Mouse (Mus musculus) CH12.LX (cell line): ENCODE measurements around the gene Oxct1. TPM values are rescaled to one million over a fixed set of nuclear protein-coding genes. Genes with fewer than 3 reads are reported as not detected.

Experiments used
- DNase-seq: peaks from one replicate; pipeline ENCODE4 v3.0.0-alpha.2; 2013; ENCODE audit errors: extremely low read depth
- H3K27ac ChIP-seq: 2 replicates; pipeline ENCODE4 v1.5.1; 2012; ENCODE audit warnings: low read depth, mild to moderate bottlenecking, control low read depth, moderate library complexity; ENCODE audit not compliant: insufficient read depth
- H3K27me3 ChIP-seq: replicated peaks from 2 replicates; pipeline ENCODE3; 2012; ENCODE audit warnings: inconsistent platforms
- H3K36me3 ChIP-seq, 2 experiments: replicated peaks in 1 of 2; 2 replicates each; pipeline versions ENCODE3 to v1.6.1; 2012; ENCODE audit warnings: inconsistent platforms in 1 of 2, low read length in 1 of 2, mild to moderate bottlenecking in 1 of 2, mixed read lengths in 1 of 2, moderate library complexity in 1 of 2; ENCODE audit not compliant: control insufficient read depth in 1 of 2, insufficient read depth in 1 of 2
- H3K4me1 ChIP-seq, 2 experiments: 2 replicates each; pipeline ENCODE4 v1.6.1; 2012; ENCODE audit warnings: inconsistent platforms in 1 of 2, moderate library complexity in 1 of 2; ENCODE audit not compliant: insufficient read depth in 2 of 2, control insufficient read depth in 1 of 2
- H3K4me2 ChIP-seq: 2 replicates; pipeline ENCODE4 v1.6.1; 2012; ENCODE audit warnings: low read depth, mild to moderate bottlenecking, control low read depth; ENCODE audit not compliant: poor library complexity, insufficient read depth, severe bottlenecking
- H3K4me3 ChIP-seq, 3 experiments: fragments of 150-350 bp in 1 of 3; sonication (generic) in 1 of 3; replicated peaks in 1 of 3; 2 replicates each; pipeline versions ENCODE3 to v1.5.1; 2011 to 2012; ENCODE audit warnings: low read depth in 2 of 3, low read length in 2 of 3, mild to moderate bottlenecking in 2 of 3, moderate library complexity in 2 of 3, control low read depth in 1 of 3, improper control_type of control experiment in 1 of 3, inconsistent platforms in 1 of 3, mixed read lengths in 1 of 3; ENCODE audit not compliant: poor library complexity in 1 of 3
- H3K79me2 ChIP-seq: replicated peaks from 2 replicates; pipeline ENCODE4 v1.6.1; 2012; ENCODE audit warnings: mild to moderate bottlenecking, moderate library complexity; ENCODE audit not compliant: control insufficient read depth, poor library complexity, insufficient read depth, severe bottlenecking; ENCODE audit errors: extremely low read depth
- H3K9ac ChIP-seq: 2 replicates; pipeline ENCODE4 v1.6.1; 2012; ENCODE audit warnings: low read depth, mild to moderate bottlenecking, control low read depth, moderate library complexity; ENCODE audit not compliant: insufficient read depth
- H3K9me3 ChIP-seq: replicated peaks from 2 replicates; pipeline ENCODE3; 2012; ENCODE audit warnings: low read length, inconsistent platforms, mixed read lengths
- BHLHE40 ChIP-seq: IDR thresholded peaks from 2 replicates; pipeline ENCODE4 v1.6.1; 2011; ENCODE audit warnings: mild to moderate bottlenecking, low read depth, low read length, improper control_type of control experiment
- CTCF ChIP-seq, 2 experiments: IDR thresholded peaks in 1 of 2; conservative IDR thresholded peaks in 1 of 2; 2 replicates each; pipeline ENCODE4 v1.5.1; 2011 to 2012; ENCODE audit warnings: low read depth in 2 of 2, low read length in 2 of 2, improper control_type of control experiment in 1 of 2, inconsistent platforms in 1 of 2, mild to moderate bottlenecking in 1 of 2, moderate library complexity in 1 of 2
- ELF1 ChIP-seq: IDR thresholded peaks from 2 replicates; pipeline ENCODE4 v1.6.1; 2014; ENCODE audit warnings: low read depth, mild to moderate bottlenecking, inconsistent platforms, low read length, improper control_type of control experiment
- GABPA ChIP-seq: IDR thresholded peaks from 2 replicates; pipeline ENCODE4 v1.6.1; 2012; ENCODE audit warnings: low read depth, low read length, improper control_type of control experiment, inconsistent platforms; ENCODE audit not compliant: insufficient replicate concordance
- HCFC1 ChIP-seq: IDR thresholded peaks from 2 replicates; pipeline ENCODE4 v1.6.1; 2012; ENCODE audit warnings: low read depth, mild to moderate bottlenecking, inconsistent platforms, low read length, improper control_type of control experiment
- IRF4 ChIP-seq: IDR thresholded peaks from 2 replicates; pipeline ENCODE4 v1.6.1; 2014; ENCODE audit warnings: low read depth, mild to moderate bottlenecking, inconsistent platforms, low read length, improper control_type of control experiment
- JUN ChIP-seq: IDR thresholded peaks from 2 replicates; pipeline ENCODE4 v1.6.1; 2011; ENCODE audit warnings: low read depth, mild to moderate bottlenecking, low read length, improper control_type of control experiment, moderate library complexity; ENCODE audit not compliant: insufficient read depth
- JUND ChIP-seq: conservative IDR thresholded peaks from 2 replicates; pipeline ENCODE4 v1.6.1; 2011; ENCODE audit warnings: low read depth, low read length, improper control_type of control experiment
- KAT2A ChIP-seq: IDR thresholded peaks from 2 replicates; pipeline ENCODE4 v1.6.1; 2012; ENCODE audit warnings: low read length, improper control_type of control experiment, inconsistent platforms; ENCODE audit not compliant: insufficient replicate concordance
- MAX ChIP-seq: IDR thresholded peaks from 2 replicates; pipeline ENCODE4 v1.6.1; 2011; ENCODE audit warnings: low read length, improper control_type of control experiment
- NELFE ChIP-seq: IDR thresholded peaks from 2 replicates; pipeline ENCODE4 v1.6.1; 2011; ENCODE audit warnings: low read depth, low read length, improper control_type of control experiment
- NRF1 ChIP-seq: IDR thresholded peaks from 2 replicates; pipeline ENCODE4 v1.6.1; 2014; ENCODE audit warnings: low read depth, mild to moderate bottlenecking, inconsistent platforms, low read length, improper control_type of control experiment, moderate library complexity
- PAX5 ChIP-seq: IDR thresholded peaks from 2 replicates; pipeline ENCODE4 v1.6.1; 2012; ENCODE audit warnings: low read length, inconsistent platforms, mixed read lengths
- POLR2A ChIP-seq: IDR thresholded peaks from 2 replicates; pipeline ENCODE4 v1.6.1; 2011; ENCODE audit warnings: low read depth, mild to moderate bottlenecking, improper control_type of control experiment, low read length
- SIN3A ChIP-seq: IDR thresholded peaks from 2 replicates; pipeline ENCODE4 v1.6.1; 2012; ENCODE audit warnings: low read length, improper control_type of control experiment, inconsistent platforms
- TBP ChIP-seq: conservative IDR thresholded peaks from 2 replicates; pipeline ENCODE4 v1.6.1; 2011; ENCODE audit warnings: low read depth, low read length, improper control_type of control experiment
- TCF12 ChIP-seq: IDR thresholded peaks from 2 replicates; pipeline ENCODE4 v1.6.1; 2014; ENCODE audit warnings: low read depth, mild to moderate bottlenecking, inconsistent platforms, low read length, improper control_type of control experiment
- UBTF ChIP-seq: IDR thresholded peaks from 2 replicates; pipeline ENCODE4 v1.6.1; 2012; ENCODE audit warnings: low read depth, mild to moderate bottlenecking, inconsistent platforms, low read length, improper control_type of control experiment, moderate library complexity
- ZC3H11A ChIP-seq: IDR thresholded peaks from 2 replicates; pipeline ENCODE4 v1.6.1; 2012; ENCODE audit warnings: low read depth, mild to moderate bottlenecking, inconsistent platforms, low read length, improper control_type of control experiment
- ZMIZ1 ChIP-seq: IDR thresholded peaks from 2 replicates; pipeline ENCODE4 v1.6.1; 2012; ENCODE audit warnings: low read depth, mild to moderate bottlenecking, inconsistent platforms, low read length, improper control_type of control experiment
- dilution Hi-C: fragments of 300-500 bp; cut with MboI; formaldehyde crosslinking; loops from 2 replicates; pipeline ENCODE4 v1.14.3; 2020; ENCODE audit warnings: low sequenced_read_pairs; ENCODE audit not compliant: extremely low pct_unique_long_range_greater_than_20kb, extremely low pct_ligation_motif_present
- in situ Hi-C: fragments of 300-500 bp; cut with MboI; formaldehyde crosslinking; loops from 3 replicates; pipeline ENCODE4 v1.14.3; 2019; ENCODE audit warnings: low sequenced_read_pairs, low pct_ligation_motif_present, low pct_unique_long_range_greater_than_20kb, mixed read lengths
- polyA plus RNA-seq: library from polyadenylated mRNA; unstranded; fragments of >175 nt; gene quantifications from 2 replicates; pipeline ENCODE4 v1.2.1, GENCODE M21; 2012; ENCODE audit warnings: low read depth; ENCODE audit not compliant: insufficient read length
- total RNA-seq, 2 experiments: library from RNA; depleted of rRNA; stranded (reverse); fragments of 300-350 nt in 1 of 2; fragments of >200 nt in 1 of 2; gene quantifications; 2 replicates each; pipeline ENCODE4 v1.2.3; 2012 to 2014

Oxct1 gene
- total and polyA plus RNA-seq, 3 experiments, result 101 to 127 (median 105) TPM

- peaks cover 5 to 27% of the 10 kb centered on the region in 2 experiments; a peak in 3 of 4 replicates for H3K4me1 ChIP-seq
- peak overlapping the region; percentile 90; the same call in 1 of the 2 replicates for H3K4me2 ChIP-seq
- no peaks in the 10 kb centered on the region for H3K9me3 ChIP-seq
- H3K36me3 ChIP-seq, result peaks cover 0 to 19% of the 10 kb centered on the region in 2 experiments
- H3K4me3 ChIP-seq, result peak overlapping the region in 1 of 3 experiments; percentile 10
- TF ChIP-seq CTCF (conservative IDR thresholded peaks at IDR 0.05 in 1 of 2, IDR thresholded peaks at IDR 0.05 in 1 of 2; ENCODE audit: low read depth in 2 of 2, low read length in 2 of 2) (peak in 1 of 2 experiments; percentile 57; a peak in 2 of 4 replicates), JUN (no peak)
- H3K27ac ChIP-seq, result no peak overlapping the region
- in situ Hi-C loops, result no loop called here
- dilution Hi-C loops, result no loop called here
- no peak overlapping the region; the same call in 1 of the 2 replicates for H3K9ac ChIP-seq
- no peaks in the 10 kb centered on the region for H3K27me3 ChIP-seq
- no peak for DNase-seq
- no peaks in the 10 kb centered on the region for H3K79me2 ChIP-seq
Measured at GRCm38 (mm10) chr15:3978279-3978678, 47.9 kb upstream of the Oxct1 start.

- Histone ChIP-seq H3K4me3 (peak within 1 kb of the TSS; percentile 69 to 78 (median 75)), H3K9me3 (no peaks in the 10 kb centered on the region), H3K4me1 (peaks cover 5 to 34% of the 10 kb centered on the region in 2 experiments; a peak in 3 of 4 replicates), H3K27ac (peak within 1 kb of the TSS; percentile 84), H3K27me3 (no peaks in the 10 kb centered on the region), H3K9ac (peak within 1 kb of the TSS; percentile 86), H3K79me2 (no peaks in the 10 kb centered on the region), H3K36me3 (peaks cover 3 to 21% of the 10 kb centered on the region in 2 experiments), H3K4me2 (peak within 1 kb of the TSS; percentile 90)
- in situ Hi-C loops, result no loop called here
- DNase-seq, result peak; percentile 77
- TF ChIP-seq HCFC1 (peak; percentile 29; the same call in 1 of the 2 replicates), PAX5 (no peak), TBP (0 out of 2 replicates have a peak, but pooled peaks have one; percentile 43), NRF1 (peak; percentile 4; the same call in 1 of the 2 replicates), JUND (no peak), UBTF (peak; percentile 98), GABPA (no peak), ZC3H11A (no peak), ZMIZ1 (peak; percentile 34; the same call in 1 of the 2 replicates), KAT2A (0 out of 2 replicates have a peak, but pooled peaks have one; percentile 32), SIN3A (0 out of 2 replicates have a peak, but pooled peaks have one; percentile 29), CTCF (conservative IDR thresholded peaks at IDR 0.05 in 1 of 2, IDR thresholded peaks at IDR 0.05 in 1 of 2; ENCODE audit: low read depth in 2 of 2, low read length in 2 of 2) (no peak), IRF4 (peak; percentile 84), MAX (no peak), NELFE (peak; percentile 52; the same call in 1 of the 2 replicates), ELF1 (peak; percentile 94), BHLHE40 (no peak), JUN (peak; percentile 5; the same call in 1 of the 2 replicates), TCF12 (peak; percentile 55; the same call in 1 of the 2 replicates), POLR2A (peak; percentile 80)
- dilution Hi-C loops, result no loop called here
Measured at GRCm38 (mm10) chr15:3979061-3979848, 46.9 kb upstream of the Oxct1 start, which contains the start of gene Fbxo4. Fbxo4 (minus strand) TSS chr15:3979573.
